Mouse (Mus musculus): ENCODE data around the gene Spint2. TPM values are rescaled to one million over a fixed set of nuclear protein-coding genes. Genes with fewer than 3 reads are reported as not detected.

The Spint2 gene
- polyA plus RNA-seq, 1 experiment: 426 TPM

DNA sequence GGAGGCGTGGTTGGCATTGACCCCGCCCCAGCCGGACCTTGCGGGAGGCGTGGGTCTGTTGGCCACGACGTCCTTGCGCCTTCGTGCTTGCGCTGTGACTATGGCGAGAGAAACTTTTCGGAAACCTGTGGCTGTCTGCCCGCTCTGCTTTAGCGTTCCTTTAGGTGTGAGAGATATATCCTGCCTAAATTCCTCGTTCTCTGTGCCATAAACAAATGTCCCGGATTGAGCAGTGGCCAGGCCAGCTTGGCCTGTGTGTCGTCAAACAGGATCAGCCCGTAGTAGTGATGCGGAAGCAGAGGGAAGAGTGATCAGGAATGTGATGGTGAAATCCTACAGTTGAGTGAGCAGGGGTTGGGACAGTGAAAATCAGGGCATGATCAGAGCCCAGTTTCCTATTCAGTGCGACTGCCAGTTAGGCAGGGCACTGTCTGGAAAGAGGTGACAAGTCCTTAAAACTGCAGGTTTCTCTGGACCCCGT, 402 bp upstream of the Spint2 start:
- DNase-seq: no peak
- WGBS: 20% methylated on average over 21 of the region's 21 CpGs
- Histone ChIP-seq H3K4me3 (ENCODE audit: control insufficient read depth, insufficient read depth, low read length) (peak overlapping the region; percentile 84), H3K27ac (ENCODE audit: control insufficient read depth, insufficient read depth, low read length) (peak overlapping the region; percentile 9; the same call in 1 of the 2 replicates), H3K36me3 (ENCODE audit: control insufficient read depth, insufficient read depth, low read length) (no peaks in the 10 kb centered on the region), H3K4me1 (replicated peaks; ENCODE audit: control insufficient read depth, insufficient read depth, low read length) (peaks cover 25% of the 10 kb centered on the region), H3K27me3 (ENCODE audit: control insufficient read depth, insufficient read depth, low read length) (no peaks in the 10 kb centered on the region)
- TF ChIP-seq POLR2A (IDR thresholded peaks at IDR 0.05; ENCODE audit: control insufficient read depth, extremely low read depth, insufficient read depth, low read length, poor library complexity) (no peak), CTCF (IDR thresholded peaks at IDR 0.05; ENCODE audit: borderline replicate concordance, control insufficient read depth, extremely low read depth, insufficient read depth, low read length, poor library complexity) (no peak)

DNA sequence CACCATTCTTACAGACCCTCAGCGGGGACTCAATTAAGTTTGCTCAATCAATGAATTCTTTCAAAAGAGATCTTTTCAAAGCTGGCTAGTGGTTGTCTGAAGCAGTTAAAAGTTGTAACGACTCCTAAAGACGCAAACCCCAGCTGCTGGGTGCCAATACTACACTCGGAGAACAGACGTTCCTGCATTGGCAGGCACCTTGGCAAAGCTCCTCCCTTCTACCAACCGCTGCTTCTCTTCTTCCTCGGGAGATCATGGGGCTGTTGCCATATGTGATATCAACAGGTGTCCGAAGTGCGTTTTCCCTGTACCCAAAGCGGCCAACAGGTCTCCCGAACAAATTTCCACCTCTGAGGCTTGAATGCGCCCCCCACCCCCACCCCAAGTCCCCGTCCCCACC, 911 bp downstream of the Spint2 start:
- WGBS: 7% methylated on average over 13 of the region's 13 CpGs
- Histone ChIP-seq H3K27me3 (ENCODE audit: control insufficient read depth, insufficient read depth, low read length) (no peaks in the 10 kb centered on the region), H3K27ac (ENCODE audit: control insufficient read depth, insufficient read depth, low read length) (peak overlapping the region; percentile 85), H3K4me1 (replicated peaks; ENCODE audit: control insufficient read depth, insufficient read depth, low read length) (peaks cover 28% of the 10 kb centered on the region), H3K36me3 (ENCODE audit: control insufficient read depth, insufficient read depth, low read length) (no peaks in the 10 kb centered on the region; the same call in 1 of the 2 replicates), H3K4me3 (ENCODE audit: control insufficient read depth, insufficient read depth, low read length) (peak overlapping the region; percentile 84)
- peak; percentile 52 for DNase-seq
- no peak for TF ChIP-seq POLR2A (IDR thresholded peaks at IDR 0.05; ENCODE audit: control insufficient read depth, extremely low read depth, insufficient read depth, low read length, poor library complexity)

DNA sequence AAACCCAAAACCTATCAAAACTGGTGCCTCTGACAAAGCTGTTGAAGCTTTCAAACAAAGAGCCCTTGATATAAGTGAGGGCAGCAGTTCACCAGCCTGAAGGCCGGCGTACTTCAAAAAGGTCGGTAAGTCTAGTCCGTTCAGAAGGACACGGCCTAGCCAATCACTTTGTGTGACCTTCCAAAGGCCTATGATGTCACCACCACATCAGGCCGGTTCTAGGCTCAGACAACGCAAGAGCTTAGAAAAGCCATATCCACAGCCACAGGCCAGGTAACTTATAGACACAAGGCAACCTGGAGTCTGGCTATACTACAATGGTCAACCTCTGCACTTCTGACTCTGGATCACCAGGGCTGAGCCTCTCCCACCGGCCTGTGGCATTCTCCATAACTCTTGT, 1.8 kb downstream of the Spint2 start:
- H3K36me3 ChIP-seq (ENCODE audit: control insufficient read depth, insufficient read depth, low read length): no peaks in the 10 kb centered on the region; the same call in 1 of the 2 replicates
- peak overlapping the region; percentile 31 for H3K4me3 ChIP-seq (ENCODE audit: control insufficient read depth, insufficient read depth, low read length)
- no peaks in the 10 kb centered on the region for H3K27me3 ChIP-seq (ENCODE audit: control insufficient read depth, insufficient read depth, low read length)
- TF ChIP-seq POLR2A (IDR thresholded peaks at IDR 0.05; ENCODE audit: control insufficient read depth, extremely low read depth, insufficient read depth, low read length, poor library complexity): no peak
- TF ChIP-seq CTCF (IDR thresholded peaks at IDR 0.05; ENCODE audit: borderline replicate concordance, control insufficient read depth, extremely low read depth, insufficient read depth, low read length, poor library complexity): no peak
- peak; percentile 18 for DNase-seq
- peak overlapping the region; percentile 85 for H3K27ac ChIP-seq (ENCODE audit: control insufficient read depth, insufficient read depth, low read length)
- 89% methylated on average over 8 of the region's 8 CpGs for WGBS
- H3K4me1 ChIP-seq (replicated peaks; ENCODE audit: control insufficient read depth, insufficient read depth, low read length): peaks cover 28% of the 10 kb centered on the region

DNA sequence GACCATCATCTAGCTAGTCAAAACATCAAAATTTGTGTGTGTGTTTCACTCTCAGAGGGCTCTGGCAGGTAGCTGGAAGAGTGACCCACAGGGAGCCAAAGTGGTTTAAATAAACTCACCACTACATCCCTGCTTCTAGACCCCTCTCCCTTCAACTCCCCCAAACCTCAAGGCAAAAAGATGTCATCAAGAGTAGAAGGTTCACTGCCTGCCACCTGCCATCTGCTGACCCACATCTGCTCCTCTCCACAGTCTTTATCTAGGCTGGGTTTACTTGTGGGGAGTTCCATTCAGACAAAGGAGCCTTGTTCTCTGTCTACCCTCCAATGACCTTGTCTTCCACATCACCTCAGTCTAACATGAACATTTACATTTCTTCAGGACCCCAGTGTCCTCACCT, 2.5 kb downstream of the Spint2 start:
- Histone ChIP-seq H3K27ac (ENCODE audit: control insufficient read depth, insufficient read depth, low read length) (peak overlapping the region; percentile 85), H3K27me3 (ENCODE audit: control insufficient read depth, insufficient read depth, low read length) (no peaks in the 10 kb centered on the region), H3K36me3 (ENCODE audit: control insufficient read depth, insufficient read depth, low read length) (peaks cover 3% of the 10 kb centered on the region; the same call in 1 of the 2 replicates), H3K4me3 (ENCODE audit: control insufficient read depth, insufficient read depth, low read length) (no peak overlapping the region), H3K4me1 (replicated peaks; ENCODE audit: control insufficient read depth, insufficient read depth, low read length) (peaks cover 29% of the 10 kb centered on the region)
- TF ChIP-seq POLR2A (IDR thresholded peaks at IDR 0.05; ENCODE audit: control insufficient read depth, extremely low read depth, insufficient read depth, low read length, poor library complexity) (no peak), CTCF (IDR thresholded peaks at IDR 0.05; ENCODE audit: borderline replicate concordance, control insufficient read depth, extremely low read depth, insufficient read depth, low read length, poor library complexity) (no peak)
- DNase-seq: peak; percentile 39

DNA sequence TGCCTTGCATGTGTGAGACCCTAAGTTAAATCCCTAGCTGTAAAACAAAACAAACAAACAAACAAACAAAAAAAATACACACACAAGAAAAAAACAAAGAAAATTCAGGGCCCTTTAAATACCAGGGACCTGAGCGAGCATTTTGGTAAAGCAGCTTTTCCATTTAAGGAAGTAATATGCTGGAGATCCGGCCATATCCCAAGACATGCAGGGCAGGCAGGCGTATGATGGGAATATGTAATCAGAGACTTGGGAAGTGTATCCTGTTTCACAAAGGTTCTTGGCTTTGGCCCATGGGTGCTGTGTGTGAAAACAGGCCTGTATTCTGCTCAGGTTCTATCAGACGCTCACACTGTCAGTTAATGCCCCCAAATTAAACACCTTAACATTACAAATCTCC, 4.2 kb downstream of the Spint2 start:
- Histone ChIP-seq H3K4me3 (ENCODE audit: control insufficient read depth, insufficient read depth, low read length) (no peak overlapping the region), H3K4me1 (replicated peaks; ENCODE audit: control insufficient read depth, insufficient read depth, low read length) (peaks cover 31% of the 10 kb centered on the region), H3K27me3 (ENCODE audit: control insufficient read depth, insufficient read depth, low read length) (no peaks in the 10 kb centered on the region), H3K36me3 (ENCODE audit: control insufficient read depth, insufficient read depth, low read length) (peaks cover 4% of the 10 kb centered on the region; the same call in 1 of the 2 replicates), H3K27ac (ENCODE audit: control insufficient read depth, insufficient read depth, low read length) (0 out of 2 replicates have a peak overlapping the region, but pooled peaks have one; percentile 28)
- 91% methylated on average over 4 of the region's 4 CpGs for WGBS
- no peak for DNase-seq
- no peak for TF ChIP-seq CTCF (IDR thresholded peaks at IDR 0.05; ENCODE audit: borderline replicate concordance, control insufficient read depth, extremely low read depth, insufficient read depth, low read length, poor library complexity)
- no peak for TF ChIP-seq POLR2A (IDR thresholded peaks at IDR 0.05; ENCODE audit: control insufficient read depth, extremely low read depth, insufficient read depth, low read length, poor library complexity)

DNA sequence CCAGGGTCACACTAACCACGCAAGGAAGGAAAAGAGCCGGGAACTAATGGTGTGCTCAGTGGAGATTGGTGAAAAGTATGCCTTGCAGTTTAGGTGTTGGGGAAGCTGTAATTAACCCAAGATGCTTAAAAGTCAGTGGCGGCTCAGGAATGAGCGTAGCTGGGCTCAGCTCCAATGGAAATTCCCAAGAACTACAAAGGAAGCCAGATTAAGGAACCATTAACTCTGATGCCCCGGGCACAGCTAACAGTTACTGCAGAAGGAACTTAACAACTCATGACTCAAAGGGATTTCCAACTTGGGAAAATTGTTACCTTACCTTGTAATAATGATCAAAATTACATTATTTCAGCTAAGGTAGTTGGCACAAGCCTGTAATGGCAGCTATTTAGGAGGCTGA, 5.0 kb downstream of the Spint2 start:
- 88% methylated on average over 5 of the region's 5 CpGs for WGBS
- TF ChIP-seq CTCF (IDR thresholded peaks at IDR 0.05; ENCODE audit: borderline replicate concordance, control insufficient read depth, extremely low read depth, insufficient read depth, low read length, poor library complexity) (no peak), POLR2A (IDR thresholded peaks at IDR 0.05; ENCODE audit: control insufficient read depth, extremely low read depth, insufficient read depth, low read length, poor library complexity) (no peak)
- Histone ChIP-seq H3K4me3 (ENCODE audit: control insufficient read depth, insufficient read depth, low read length) (no peak overlapping the region), H3K27me3 (ENCODE audit: control insufficient read depth, insufficient read depth, low read length) (no peaks in the 10 kb centered on the region), H3K27ac (ENCODE audit: control insufficient read depth, insufficient read depth, low read length) (no peak overlapping the region; the same call in 1 of the 2 replicates), H3K4me1 (replicated peaks; ENCODE audit: control insufficient read depth, insufficient read depth, low read length) (peaks cover 29% of the 10 kb centered on the region), H3K36me3 (ENCODE audit: control insufficient read depth, insufficient read depth, low read length) (peaks cover 4% of the 10 kb centered on the region; the same call in 1 of the 2 replicates)
- no peak for DNase-seq

Measured in thymus, adult 2 months (tissue).